Mouse (Mus musculus) C2C12 (cell line): ENCODE data around the gene Mmgt1. TPM values are rescaled to one million over a fixed set of nuclear protein-coding genes. Genes with fewer than 3 reads are reported as not detected.
A peak's percentile ranks its signal among the peaks of the same experiment; 100 is the strongest.

Experiments used
- H3K27me3 ChIP-seq: one replicate; pipeline ENCODE4 v1.6.1; 2011; ENCODE audit not compliant: control insufficient read depth, insufficient read depth, insufficient read length
- H3K36me3 ChIP-seq: one replicate; pipeline ENCODE4 v1.6.1; 2011; ENCODE audit not compliant: control insufficient read depth, insufficient read depth
- H3K4me3 ChIP-seq: one replicate; pipeline ENCODE4 v1.5.1; 2011; ENCODE audit warnings: mild to moderate bottlenecking, control low read depth; ENCODE audit not compliant: poor library complexity, insufficient read depth, severe bottlenecking
- H3K79me2 ChIP-seq: one replicate; pipeline ENCODE4 v1.6.1; 2011; ENCODE audit not compliant: control insufficient read depth, insufficient read depth
- H3K79me3 ChIP-seq: one replicate; pipeline ENCODE4 v1.6.1; 2011; ENCODE audit warnings: low read depth, control low read depth
- H3ac ChIP-seq: one replicate; pipeline ENCODE3; 2011; ENCODE audit warnings: low read depth; ENCODE audit not compliant: control insufficient read depth, insufficient read length
- CEBPB ChIP-seq: IDR thresholded peaks from one replicate; pipeline ENCODE4 v1.6.1; 2011; ENCODE audit warnings: low read depth, mild to moderate bottlenecking, control low read depth, moderate library complexity
- CTCF ChIP-seq: IDR thresholded peaks from one replicate; pipeline ENCODE4 v1.5.1; 2011; ENCODE audit not compliant: control insufficient read depth, insufficient read depth, insufficient read length
- FOSL1 ChIP-seq: IDR thresholded peaks from one replicate; pipeline ENCODE4 v1.8.0; 2011; ENCODE audit warnings: mild to moderate bottlenecking, low read length; ENCODE audit not compliant: poor library complexity, insufficient read depth, severe bottlenecking
- MAX ChIP-seq: IDR thresholded peaks from one replicate; pipeline ENCODE4 v1.6.1; 2011; ENCODE audit warnings: mild to moderate bottlenecking, control low read depth
- MYOD1 ChIP-seq: IDR thresholded peaks from one replicate; pipeline ENCODE4 v1.6.1; 2011; ENCODE audit warnings: low read depth; ENCODE audit not compliant: control insufficient read depth, insufficient read length
- MYOG ChIP-seq: IDR thresholded peaks from one replicate; pipeline ENCODE4 v1.6.1; 2011; ENCODE audit not compliant: control insufficient read depth, insufficient read length; ENCODE audit errors: extremely low read depth
- USF1 ChIP-seq: IDR thresholded peaks from one replicate; pipeline ENCODE4 v1.6.1; 2011; ENCODE audit warnings: low read depth, mild to moderate bottlenecking, control low read depth, moderate library complexity
- microRNA-seq: library from miRNA; unstranded; fragments of <30 nt; microRNA quantifications from one replicate; pipeline ENCODE4, GENCODE M21; 2019; ENCODE audit warnings: borderline microRNAs expressed
- polyA plus RNA-seq: library from polyadenylated mRNA; unstranded; fragments of >200 nt; fragmentation: generic; extraction: Trizol; gene quantifications from one replicate; pipeline ENCODE4 v1.2.1, GENCODE M21; 2012; ENCODE audit warnings: missing spikeins

The Mmgt1 gene
- polyA plus RNA-seq, 1 experiment: 11.7 TPM

DNA sequence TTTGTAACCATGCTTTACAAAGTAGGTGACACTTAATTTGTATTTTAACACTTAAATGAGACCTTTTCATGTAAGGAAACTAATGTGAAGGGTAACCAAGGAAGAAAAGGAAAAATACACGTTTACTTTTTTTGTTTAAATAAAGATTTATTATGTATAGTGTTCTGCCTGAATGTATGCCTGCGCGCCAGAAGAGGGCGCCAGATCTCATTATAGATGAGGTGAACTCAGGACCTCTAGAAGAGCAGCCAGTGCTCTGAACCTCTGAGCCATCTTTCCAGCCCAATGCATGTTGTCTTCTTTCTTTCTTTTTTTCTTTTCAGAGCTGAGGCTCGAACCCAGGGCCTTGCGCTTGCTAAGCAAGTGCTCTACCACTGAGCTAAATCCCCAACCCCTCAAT is 25.4 kb downstream of the Mmgt1 start:
- H3K27me3 ChIP-seq: no peaks in the 10 kb centered on the region
- no peaks in the 10 kb centered on the region for H3K79me3 ChIP-seq
- no peaks in the 10 kb centered on the region for H3K79me2 ChIP-seq
- TF ChIP-seq MYOD1 (no peak), CTCF (no peak), MAX (no peak), MYOG (no peak), CEBPB (no peak), USF1 (no peak), FOSL1 (no peak)
- no peaks in the 10 kb centered on the region for H3K36me3 ChIP-seq
- no peak overlapping the region for H3ac ChIP-seq
- no peak overlapping the region for H3K4me3 ChIP-seq

DNA sequence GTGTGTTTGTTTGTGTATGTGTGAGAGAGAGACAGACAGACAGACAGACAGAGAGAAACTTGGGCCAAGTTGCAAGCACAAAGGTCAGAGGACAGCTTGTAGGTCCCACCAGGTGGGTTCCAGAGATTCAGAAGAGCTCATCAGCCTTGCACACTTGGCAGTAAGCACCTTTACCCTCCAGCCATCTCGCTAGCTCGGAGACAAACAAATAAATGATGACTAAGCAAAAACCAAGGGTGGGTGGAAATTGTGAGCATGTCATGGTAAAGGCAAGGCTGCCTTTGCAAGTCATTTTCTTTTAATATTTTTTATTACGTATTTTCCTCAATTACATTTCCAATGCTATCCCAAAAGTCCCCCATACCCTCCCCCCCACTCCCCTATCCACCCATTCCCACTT is 44.3 kb downstream of the Mmgt1 start:
- Histone ChIP-seq H3K36me3 (no peaks in the 10 kb centered on the region), H3K79me2 (no peaks in the 10 kb centered on the region), H3K27me3 (no peaks in the 10 kb centered on the region), H3K4me3 (no peak overlapping the region), H3K79me3 (no peaks in the 10 kb centered on the region), H3ac (no peak overlapping the region)
- TF ChIP-seq CEBPB (no peak), FOSL1 (no peak), MYOD1 (no peak), CTCF (no peak), USF1 (no peak), MAX (no peak), MYOG (no peak)

DNA sequence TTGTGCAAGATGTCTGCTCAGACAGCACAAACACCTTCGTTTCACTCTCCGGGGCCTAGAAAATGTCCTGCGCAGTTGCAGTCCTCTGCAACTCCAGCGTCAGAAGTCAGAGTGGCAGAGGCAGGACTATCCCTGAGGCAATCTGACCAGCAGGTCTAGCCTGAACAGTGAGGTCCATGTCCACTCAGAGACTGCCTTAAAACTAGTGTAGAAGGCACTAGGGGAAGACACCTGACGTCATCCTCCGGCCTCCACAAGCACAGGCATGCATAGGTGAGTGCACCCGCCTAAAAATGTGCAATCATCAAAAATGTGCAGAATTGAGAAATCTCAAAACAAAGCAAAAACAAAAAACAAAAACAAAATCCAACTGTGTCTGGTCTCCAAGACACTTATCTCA is 48.4 kb downstream of the Mmgt1 start, which contains the start of gene Gm648:
TSS of gene Gm648 (minus strand) at position 101 of the 400 bp plus-strand sequence.
- H3K79me3 ChIP-seq: no peaks in the 10 kb centered on the region
- H3K79me2 ChIP-seq: no peaks in the 10 kb centered on the region
- H3K36me3 ChIP-seq: no peaks in the 10 kb centered on the region
- H3K27me3 ChIP-seq: no peaks in the 10 kb centered on the region
- H3K4me3 ChIP-seq: no peak within 1 kb of the TSS
- TF ChIP-seq CEBPB (no peak), MYOG (no peak), MYOD1 (no peak), USF1 (no peak), FOSL1 (no peak), MAX (no peak), CTCF (no peak)
- no peak within 1 kb of the TSS for H3ac ChIP-seq

- Histone ChIP-seq H3K36me3 (no peaks in the 10 kb centered on the region), H3K79me3 (no peaks in the 10 kb centered on the region), H3K79me2 (no peaks in the 10 kb centered on the region), H3K4me3 (no peak overlapping the region), H3ac (no peak overlapping the region), H3K27me3 (no peaks in the 10 kb centered on the region)
- peak; percentile 3 for TF ChIP-seq CTCF
- no peak for TF ChIP-seq USF1
These were observed 60.7 kb downstream of the Mmgt1 start for GRCm38 (mm10) chrX:56537162-56537561.

Small RNAs within 50 kb of the gene (microRNA-seq; reads per million reads assigned to microRNA genes)
- gene Mir5116: 0.48 reads per million, percentile 8 among the genes with 10 or more reads in this experiment

Other genes with a start within 250 kb of the Mmgt1 start
- gene Smim10l2a, start 223.5 kb downstream of the Mmgt1 start, polyA plus RNA-seq: not detected
- gene Gm2174, start 150.1 kb downstream of the Mmgt1 start, polyA plus RNA-seq: not detected
- 1.2 TPM for gene Ints6l, start 143.2 kb downstream of the Mmgt1 start, polyA plus RNA-seq
- gene Gm10477, start 73.3 kb downstream of the Mmgt1 start, polyA plus RNA-seq: not detected
- gene Gm648, start 48.5 kb downstream of the Mmgt1 start, polyA plus RNA-seq: 0.07 TPM
- gene Slc9a6, start 11.7 kb upstream of the Mmgt1 start, polyA plus RNA-seq: 7.2 TPM
- 42.8 TPM for gene Fhl1, start 133.7 kb upstream of the Mmgt1 start, polyA plus RNA-seq
- 0.06 TPM for gene Map7d3, start 224.3 kb upstream of the Mmgt1 start, polyA plus RNA-seq